Mouse (Mus musculus) CD4-positive naive resting alpha-beta T cell, adult 57 days (primary cell): ENCODE data around the gene Tro. TPM values are rescaled to one million over a fixed set of nuclear protein-coding genes. Genes with fewer than 3 reads are reported as not detected.

Source experiments
- total RNA-seq: library from RNA; stranded (reverse); gene quantifications from one replicate; pipeline ENCODE4 v1.2.4, GENCODE M21; 2023

Tro gene
- total RNA-seq: not detected

GRCm38 (mm10) chrX:150656908-150657796 lies at the start of gene Tro:
Tro (minus strand) TSS chrX:150657583.

Other genes starting within 250 kb of the Tro start
- gene Tmem29, start 198.4 kb downstream of the Tro start, total RNA-seq: 8.7 TPM
- gene Alas2, start 110.2 kb downstream of the Tro start, total RNA-seq: 16.8 TPM
- 4.2 TPM for gene Pfkfb1, start 69.4 kb downstream of the Tro start, total RNA-seq
- gene Apex2, start 67.7 kb downstream of the Tro start, total RNA-seq: 20.1 TPM
- 2.9 TPM for gene Maged2, start 156.8 kb upstream of the Tro start, total RNA-seq